Mouse (Mus musculus) hindbrain, embryonic 13.5 days (tissue): ENCODE measurements at regions not wholly inside any gene's neighbourhood (a gene's known extent, or its start where the extent isn't known, plus 50 kb on each side); places are given as distances from the start of the nearest gene placed in this dataset.

Experiments used
- ATAC-seq: fragments of 200-750 bp; cut with Nextera tagmentation; 2 replicates; pipeline ENCODE4 v1.8.0; 2017; ENCODE audit warnings: moderate TSS enrichment; ENCODE audit not compliant: low FRiP score
- H3K27ac ChIP-seq: fragments of 300-500 bp; sonication (generic); 2 replicates; pipeline ENCODE4 v1.5.1; 2015; ENCODE audit warnings: inconsistent platforms, mild to moderate bottlenecking, moderate library complexity
- H3K27me3 ChIP-seq: fragments of 300-500 bp; sonication (generic); 2 replicates; pipeline ENCODE4 v1.6.1; 2015; ENCODE audit warnings: mild to moderate bottlenecking, inconsistent platforms
- H3K36me3 ChIP-seq: fragments of 300-500 bp; sonication (generic); 2 replicates; pipeline ENCODE4 v1.6.1; 2015; ENCODE audit warnings: mild to moderate bottlenecking, inconsistent platforms
- H3K4me1 ChIP-seq: fragments of 300-500 bp; sonication (generic); replicated peaks from 2 replicates; pipeline ENCODE4 v1.6.1; 2015; ENCODE audit warnings: inconsistent platforms
- H3K4me2 ChIP-seq: fragments of 300-500 bp; sonication (generic); 2 replicates; pipeline ENCODE4 v1.6.1; 2015; ENCODE audit warnings: inconsistent platforms, mild to moderate bottlenecking, moderate library complexity
- H3K4me3 ChIP-seq: fragments of 300-500 bp; sonication (generic); 2 replicates; pipeline ENCODE4 v1.5.1; 2015; ENCODE audit warnings: mild to moderate bottlenecking, inconsistent platforms
- H3K9ac ChIP-seq: fragments of 300-500 bp; sonication (generic); 2 replicates; pipeline ENCODE4 v1.6.1; 2015; ENCODE audit warnings: mild to moderate bottlenecking, inconsistent platforms
- H3K9me3 ChIP-seq: fragments of 300-500 bp; sonication (generic); 2 replicates; pipeline ENCODE4 v1.6.1; 2016; ENCODE audit warnings: inconsistent platforms
- WGBS: fragments of 180-500 bp; shearing (Covaris S2); methylation state at CpG from one replicate; pipeline ENCODE4 v1.1.7; 2015; 5-methylcytosine and 5-hydroxymethylcytosine counted together

DNA sequence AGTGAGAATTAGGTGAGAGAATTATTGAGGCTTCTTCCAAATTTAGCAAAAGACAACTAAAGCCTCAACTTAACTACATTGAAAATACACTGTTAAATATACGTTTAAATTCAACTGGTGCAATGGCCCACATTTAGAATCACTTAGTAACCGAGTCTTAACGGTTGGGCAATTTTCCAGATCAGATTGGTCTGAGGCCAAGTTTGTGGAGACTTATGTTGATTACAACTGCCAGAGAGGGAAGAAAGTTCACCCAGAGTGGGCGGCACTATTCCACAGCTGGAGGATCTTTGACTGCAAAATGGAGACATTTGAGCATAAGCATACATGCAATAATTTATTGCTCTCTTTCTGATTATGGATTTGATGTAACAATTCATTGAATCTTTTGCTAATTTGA is 146.5 kb upstream of the Tprg start:
- H3K4me3 ChIP-seq, result no peak overlapping the region
- H3K27me3 ChIP-seq, result no peaks in the 10 kb centered on the region
- no peak overlapping the region for H3K4me2 ChIP-seq
- no peaks in the 10 kb centered on the region for H3K4me1 ChIP-seq
- H3K36me3 ChIP-seq, result no peaks in the 10 kb centered on the region
- WGBS, result 80% methylated on average over 4 of the region's 4 CpGs
- ATAC-seq, result no peak
- no peaks in the 10 kb centered on the region for H3K9me3 ChIP-seq
- no peak overlapping the region for H3K9ac ChIP-seq
- H3K27ac ChIP-seq, result no peak overlapping the region

DNA sequence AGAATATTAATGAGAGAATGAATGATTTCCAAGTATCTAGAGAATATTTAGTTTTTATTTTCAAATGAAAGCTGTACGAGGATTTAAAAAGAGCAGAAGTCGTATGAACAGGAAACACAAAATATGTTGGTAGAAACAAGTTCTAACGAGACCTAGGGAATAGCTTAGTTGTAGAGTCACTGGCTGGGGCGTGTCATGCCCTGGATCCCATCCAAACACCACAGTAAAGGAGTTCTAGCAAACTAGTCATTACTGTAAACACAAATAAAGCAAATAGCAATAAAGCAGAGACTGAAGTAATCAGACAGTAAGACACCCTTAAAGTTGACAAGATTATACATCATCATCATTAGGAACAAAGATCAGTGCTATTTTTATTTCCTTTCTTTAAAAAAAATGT is 139.1 kb upstream of the Tprg start:
- Histone ChIP-seq H3K9ac (no peak overlapping the region), H3K36me3 (no peaks in the 10 kb centered on the region), H3K4me2 (no peak overlapping the region), H3K27me3 (no peaks in the 10 kb centered on the region), H3K4me3 (no peak overlapping the region), H3K27ac (no peak overlapping the region), H3K9me3 (no peaks in the 10 kb centered on the region), H3K4me1 (no peaks in the 10 kb centered on the region)
- WGBS, result 84% methylated on average over 4 of the region's 4 CpGs
- ATAC-seq, result no peak

DNA sequence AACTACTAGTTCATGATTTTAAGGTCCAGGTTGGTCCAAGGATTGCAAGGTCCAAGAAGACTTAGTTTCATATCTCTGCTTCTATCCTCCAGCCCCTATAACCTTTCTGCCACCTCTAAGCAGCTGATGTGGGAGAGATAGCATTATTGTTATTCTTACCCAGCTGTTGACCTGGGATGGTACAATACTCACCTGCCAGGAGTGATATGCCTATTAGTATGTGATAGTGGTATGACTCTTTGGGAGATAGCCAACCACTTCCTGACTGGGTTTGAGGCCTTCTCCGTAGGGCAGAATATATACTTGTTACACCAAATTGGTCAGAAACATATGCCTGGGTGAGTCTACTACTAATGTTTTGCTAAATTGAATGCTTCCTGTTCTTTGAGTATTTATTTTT is 137.4 kb upstream of the Tprg start:
- WGBS, result 88% methylated on average over 1 of the region's 1 CpGs
- ATAC-seq, result no peak

DNA sequence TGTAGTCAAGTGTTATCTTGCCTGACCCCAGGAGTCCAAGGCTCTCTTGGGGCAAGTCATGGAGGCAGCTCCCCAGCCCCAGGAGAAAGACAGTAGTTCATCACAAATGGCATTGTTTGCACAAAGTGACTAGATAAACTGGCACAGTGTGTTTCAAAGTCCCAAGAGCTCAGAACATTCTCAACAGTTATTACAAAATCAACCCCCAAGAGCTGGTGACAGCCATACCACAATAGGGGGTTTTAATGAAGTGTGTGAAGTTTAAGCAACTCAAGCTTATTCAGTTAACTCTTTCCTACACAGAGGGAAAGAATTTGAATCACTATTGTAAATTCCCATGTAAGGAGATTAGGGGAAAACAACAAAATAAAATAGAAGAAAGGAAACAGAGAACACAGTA is 109.7 kb upstream of the Tprg start:
- H3K27me3 ChIP-seq, result no peaks in the 10 kb centered on the region
- H3K36me3 ChIP-seq, result no peaks in the 10 kb centered on the region
- ATAC-seq, result no peak
- no peaks in the 10 kb centered on the region for H3K4me1 ChIP-seq
- H3K4me2 ChIP-seq, result no peak overlapping the region
- no peak overlapping the region for H3K4me3 ChIP-seq
- no peak overlapping the region for H3K27ac ChIP-seq
- no peaks in the 10 kb centered on the region for H3K9me3 ChIP-seq
- H3K9ac ChIP-seq, result no peak overlapping the region

More for the DNA sequence above, 137.4 kb upstream of the Tprg start:
- Histone ChIP-seq H3K27me3 (no peaks in the 10 kb centered on the region), H3K4me2 (no peak overlapping the region), H3K9me3 (no peaks in the 10 kb centered on the region), H3K4me3 (no peak overlapping the region), H3K27ac (no peak overlapping the region), H3K4me1 (no peaks in the 10 kb centered on the region), H3K36me3 (no peaks in the 10 kb centered on the region), H3K9ac (no peak overlapping the region)

DNA sequence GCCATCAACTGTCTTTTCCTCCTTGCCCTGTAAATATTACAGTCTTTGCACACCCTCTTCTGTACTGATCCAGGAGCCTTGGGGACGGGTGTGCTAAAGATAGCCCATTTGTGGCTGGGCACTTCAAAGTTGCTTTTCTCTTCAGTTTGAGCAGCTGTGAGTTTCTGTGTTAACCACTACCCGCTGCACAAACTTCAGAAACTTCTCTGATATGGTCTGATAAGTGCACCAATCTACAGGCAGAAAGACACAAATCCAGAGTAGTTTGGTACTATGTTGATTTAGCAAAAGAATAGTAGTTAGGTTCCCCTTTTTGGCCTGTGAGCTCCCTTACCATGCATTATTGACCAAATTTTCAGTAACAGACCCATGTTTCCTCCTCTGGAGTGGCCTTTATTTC is 108.6 kb upstream of the Tprg start:
- ATAC-seq, result no peak
- Histone ChIP-seq H3K4me3 (no peak overlapping the region), H3K4me2 (no peak overlapping the region), H3K27me3 (no peaks in the 10 kb centered on the region), H3K4me1 (no peaks in the 10 kb centered on the region), H3K27ac (no peak overlapping the region), H3K9me3 (no peaks in the 10 kb centered on the region), H3K36me3 (no peaks in the 10 kb centered on the region), H3K9ac (no peak overlapping the region)
- WGBS, result 77% methylated on average over 2 of the region's 2 CpGs

DNA sequence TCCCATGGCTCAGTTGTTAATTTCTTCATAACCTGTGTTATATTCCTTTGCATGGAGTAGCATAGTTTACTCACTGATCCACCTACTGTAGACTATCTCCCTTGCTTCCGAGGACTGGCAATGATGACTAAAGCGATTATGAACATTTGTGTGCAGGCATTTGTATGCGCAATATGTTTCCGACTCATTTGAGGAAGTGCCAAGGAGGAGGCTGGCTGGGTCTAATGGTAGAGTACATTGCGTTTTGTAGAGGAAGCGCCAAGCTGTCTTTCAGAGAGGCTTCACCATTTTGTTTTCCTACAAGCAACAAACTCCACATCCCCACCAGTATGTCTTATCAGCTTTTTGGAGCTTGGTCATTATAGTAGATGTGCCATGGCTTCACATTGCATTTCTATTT is 104.7 kb upstream of the Tprg start:
- 90% methylated on average over 6 of the region's 6 CpGs for WGBS
- Histone ChIP-seq H3K36me3 (no peaks in the 10 kb centered on the region), H3K27me3 (no peaks in the 10 kb centered on the region), H3K9me3 (no peaks in the 10 kb centered on the region), H3K4me3 (no peak overlapping the region), H3K27ac (no peak overlapping the region), H3K4me1 (no peaks in the 10 kb centered on the region), H3K4me2 (no peak overlapping the region), H3K9ac (no peak overlapping the region)
- no peak for ATAC-seq

DNA sequence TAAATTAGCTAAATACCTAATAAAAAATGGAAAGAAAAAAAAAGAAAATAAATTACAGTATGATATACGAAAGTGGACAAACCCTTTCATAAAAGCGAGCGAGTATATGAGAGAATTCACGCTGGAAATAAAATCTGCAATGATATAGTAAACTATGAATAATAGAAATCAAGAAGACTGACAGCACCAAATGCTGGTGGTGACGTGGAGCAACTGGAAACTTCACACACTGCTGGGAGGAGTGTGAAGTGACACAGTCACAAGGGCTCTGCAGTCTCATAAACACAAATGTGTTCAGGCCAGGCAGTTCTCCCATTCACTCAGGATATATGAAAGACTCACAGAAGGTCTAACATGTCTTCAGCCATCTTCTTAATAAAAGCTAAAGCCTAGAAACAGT is 89.5 kb upstream of the Tprg start:
- Histone ChIP-seq H3K9ac (no peak overlapping the region), H3K4me2 (no peak overlapping the region), H3K27ac (no peak overlapping the region), H3K4me3 (no peak overlapping the region), H3K27me3 (no peaks in the 10 kb centered on the region), H3K36me3 (no peaks in the 10 kb centered on the region), H3K4me1 (no peaks in the 10 kb centered on the region), H3K9me3 (no peaks in the 10 kb centered on the region)
- no peak for ATAC-seq
- WGBS, result 97% methylated on average over 5 of the region's 5 CpGs

DNA sequence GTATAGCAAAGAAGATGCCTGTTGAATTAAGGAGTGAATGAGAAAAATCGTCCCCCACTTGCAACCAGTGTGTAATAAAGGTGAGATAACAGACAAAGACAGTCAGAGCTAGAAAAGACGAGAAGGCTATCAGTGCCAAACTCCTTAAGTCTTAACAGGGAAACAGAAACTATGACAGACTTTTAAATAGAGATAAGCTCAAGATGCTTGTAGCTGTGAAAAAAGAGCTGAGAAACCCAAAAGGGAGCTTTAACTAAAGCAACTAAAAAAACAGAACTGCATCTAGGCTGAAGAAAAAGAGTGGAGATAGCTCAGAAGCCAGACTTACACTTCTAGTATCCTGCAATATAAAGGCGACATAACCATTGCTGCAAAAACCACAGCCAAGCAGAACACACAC is 87.8 kb upstream of the Tprg start:
- no peak overlapping the region for H3K9ac ChIP-seq
- H3K27ac ChIP-seq, result no peak overlapping the region
- no peak for ATAC-seq
- H3K9me3 ChIP-seq, result no peaks in the 10 kb centered on the region
- no peaks in the 10 kb centered on the region for H3K36me3 ChIP-seq
- H3K4me1 ChIP-seq, result no peaks in the 10 kb centered on the region
- WGBS, result 75% methylated on average over 3 of the region's 3 CpGs
- no peaks in the 10 kb centered on the region for H3K27me3 ChIP-seq
- H3K4me2 ChIP-seq, result no peak overlapping the region
- no peak overlapping the region for H3K4me3 ChIP-seq

DNA sequence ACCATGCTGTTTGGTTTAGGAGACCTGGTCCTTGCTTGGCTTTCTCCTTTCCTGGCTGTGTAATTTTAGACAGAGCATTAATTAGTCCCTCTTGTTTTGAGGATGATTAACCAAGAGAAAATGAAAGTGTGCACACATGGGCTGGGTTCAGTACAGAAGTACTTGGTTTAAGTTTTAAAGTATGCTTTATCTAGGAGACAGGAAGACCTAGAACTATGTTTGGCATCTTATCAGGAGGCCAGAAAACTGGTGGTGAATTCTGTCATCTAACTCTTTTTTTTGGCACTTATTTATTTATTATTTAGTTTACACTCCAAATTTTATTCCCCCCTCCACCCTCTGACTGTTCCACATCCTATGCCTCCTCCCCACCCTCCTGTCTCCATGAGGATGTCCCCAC is 86.6 kb upstream of the Tprg start:
- Histone ChIP-seq H3K36me3 (no peaks in the 10 kb centered on the region), H3K4me2 (no peak overlapping the region), H3K27ac (no peak overlapping the region), H3K9me3 (no peaks in the 10 kb centered on the region), H3K9ac (no peak overlapping the region), H3K4me3 (no peak overlapping the region), H3K27me3 (no peaks in the 10 kb centered on the region), H3K4me1 (no peaks in the 10 kb centered on the region)
- ATAC-seq, result no peak

DNA sequence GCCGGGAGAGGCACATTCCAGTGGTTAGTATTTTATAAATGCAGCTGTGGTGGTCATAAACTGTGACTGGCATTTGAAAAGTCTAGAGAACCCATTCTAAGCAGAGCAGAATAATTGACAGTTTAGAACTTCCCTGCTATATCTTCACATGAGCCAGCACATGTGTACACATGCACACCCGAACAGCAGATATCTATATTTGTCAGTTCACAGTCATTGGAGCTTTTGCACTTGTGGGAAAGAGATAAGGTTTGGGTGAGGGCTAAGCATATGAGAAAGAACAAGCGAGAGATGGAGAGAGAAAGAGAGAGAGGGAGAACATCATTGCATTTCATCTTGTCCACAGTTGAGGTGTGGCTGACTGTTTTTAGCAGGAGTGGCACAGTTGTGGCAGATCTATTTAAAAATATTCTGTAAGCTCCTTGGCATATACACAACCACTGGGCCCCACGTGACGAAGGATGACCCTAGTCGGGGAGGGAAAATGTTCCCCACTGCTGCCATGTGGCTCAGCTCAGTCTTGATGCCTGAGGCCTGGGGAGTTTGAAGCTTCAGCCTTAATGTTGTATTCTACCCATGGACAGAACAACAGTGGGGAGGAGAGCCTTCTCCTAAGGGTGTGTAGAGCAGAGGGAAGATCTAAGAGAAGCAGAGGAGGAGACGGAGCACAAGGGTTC is 85.4 kb upstream of the Tprg start:
- Histone ChIP-seq H3K4me2 (no peak overlapping the region), H3K27ac (no peak overlapping the region), H3K4me1 (no peaks in the 10 kb centered on the region), H3K9ac (no peak overlapping the region), H3K9me3 (no peaks in the 10 kb centered on the region), H3K27me3 (no peaks in the 10 kb centered on the region), H3K4me3 (no peak overlapping the region), H3K36me3 (no peaks in the 10 kb centered on the region)
- no peak for ATAC-seq
- WGBS, result 93% methylated on average over 7 of the region's 7 CpGs

DNA sequence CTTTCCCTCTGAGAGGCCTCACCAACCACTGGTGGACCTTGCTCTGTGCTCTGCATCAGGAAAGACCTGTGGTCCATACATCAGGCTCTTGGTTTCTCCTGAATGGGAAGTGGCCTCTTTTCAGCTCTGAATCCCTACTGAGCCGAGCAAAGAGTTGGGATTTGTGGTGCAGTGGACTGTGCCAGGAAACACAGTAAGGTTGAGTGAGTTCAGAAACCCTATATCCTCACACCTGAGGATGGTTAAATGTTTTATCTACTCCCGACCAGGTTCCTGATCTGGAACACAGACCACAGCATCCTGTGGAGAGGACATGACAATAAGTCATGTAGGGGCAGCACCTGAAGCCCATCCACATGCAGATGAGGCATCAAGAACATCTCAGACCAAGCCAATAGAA is 73.4 kb upstream of the Tprg start:
- 73% methylated on average over 2 of the region's 2 CpGs for WGBS

DNA sequence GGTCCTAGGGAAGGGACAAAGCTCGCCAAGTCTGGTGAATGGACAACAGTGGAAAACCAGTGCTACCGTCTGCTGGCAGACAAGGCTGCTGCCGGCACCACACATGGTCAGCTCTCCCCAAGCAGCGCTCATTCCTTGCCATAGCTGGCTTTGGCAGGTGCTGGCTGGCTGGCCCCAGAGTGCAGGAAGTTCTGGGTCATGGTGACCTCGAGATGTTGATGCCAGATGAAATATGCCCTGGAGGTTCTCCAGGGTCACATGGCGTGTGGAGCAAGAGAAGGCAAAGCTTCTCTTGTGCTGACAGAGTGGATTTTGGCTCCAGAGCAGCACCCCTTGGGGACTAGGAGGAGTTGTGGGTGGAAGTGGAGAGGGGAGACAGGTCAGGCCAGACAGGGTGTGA is 66.1 kb upstream of the Tprg start:
- no peaks in the 10 kb centered on the region for H3K36me3 ChIP-seq
- H3K27ac ChIP-seq, result no peak overlapping the region
- H3K4me3 ChIP-seq, result no peak overlapping the region
- no peak overlapping the region for H3K4me2 ChIP-seq
- no peak overlapping the region for H3K9ac ChIP-seq
- no peaks in the 10 kb centered on the region for H3K4me1 ChIP-seq
- no peak for ATAC-seq
- no peaks in the 10 kb centered on the region for H3K27me3 ChIP-seq
- WGBS, result 87% methylated on average over 6 of the region's 6 CpGs
- H3K9me3 ChIP-seq, result no peaks in the 10 kb centered on the region

More for the DNA sequence above, 73.4 kb upstream of the Tprg start:
- H3K9ac ChIP-seq, result no peak overlapping the region
- no peaks in the 10 kb centered on the region for H3K36me3 ChIP-seq
- no peak overlapping the region for H3K27ac ChIP-seq
- H3K4me3 ChIP-seq, result no peak overlapping the region
- no peak for ATAC-seq
- H3K27me3 ChIP-seq, result no peaks in the 10 kb centered on the region
- H3K4me2 ChIP-seq, result no peak overlapping the region
- H3K9me3 ChIP-seq, result no peaks in the 10 kb centered on the region
- H3K4me1 ChIP-seq, result 0 out of 2 replicates have a peak, but pooled peaks cover 2% of the 10 kb centered on the region

DNA sequence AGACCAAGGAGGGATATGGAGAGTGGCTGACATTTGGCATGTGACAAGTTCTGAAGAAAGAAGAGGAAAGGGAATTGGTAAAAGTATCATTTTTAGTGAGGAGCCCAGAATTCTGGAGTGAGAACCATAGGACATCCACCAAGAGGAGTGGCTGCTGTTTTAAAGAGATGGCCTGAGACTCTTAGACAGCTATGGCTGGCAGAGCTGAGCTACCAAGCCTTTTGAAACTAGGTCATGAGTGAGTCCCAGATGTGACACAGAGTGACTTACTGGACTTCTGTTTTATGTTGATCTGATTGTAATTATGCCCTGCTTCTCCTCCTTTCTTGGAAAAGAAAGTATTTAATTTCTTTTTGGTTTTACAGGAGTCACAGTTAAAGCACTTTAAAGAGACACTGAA is 61.8 kb upstream of the Tprg start:
- Histone ChIP-seq H3K4me2 (no peak overlapping the region), H3K4me3 (no peak overlapping the region), H3K27me3 (no peaks in the 10 kb centered on the region), H3K9ac (no peak overlapping the region), H3K4me1 (no peaks in the 10 kb centered on the region), H3K36me3 (no peaks in the 10 kb centered on the region), H3K9me3 (no peaks in the 10 kb centered on the region), H3K27ac (no peak overlapping the region)
- no peak for ATAC-seq
